Mouse (Mus musculus): Measurements from ENCODE around the gene Nek6. TPM values are rescaled to one million over a fixed set of nuclear protein-coding genes. Genes with fewer than 3 reads are reported as not detected.

Gene Nek6
- total RNA-seq, 2 experiments from 2014 or later, result 40.8 to 42.7 TPM

DNA sequence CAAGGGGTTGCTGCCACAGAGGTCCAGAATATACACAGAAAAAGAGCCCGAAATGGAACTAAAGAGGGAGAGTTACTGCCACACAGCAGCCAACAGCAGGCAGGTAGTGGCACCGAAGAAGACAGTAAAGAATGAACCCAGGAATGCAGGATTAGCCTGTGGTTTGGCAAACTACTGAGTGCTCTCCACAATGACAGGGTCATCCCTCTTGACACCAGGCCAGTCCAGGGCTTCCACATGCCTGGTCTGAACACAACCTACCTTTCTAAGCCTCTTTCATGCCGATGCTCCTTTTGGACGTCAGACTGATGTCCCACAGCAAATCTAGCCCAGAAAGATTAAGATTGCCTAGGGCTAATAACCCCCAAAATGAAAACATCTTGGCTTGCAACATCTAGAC is 117.4 kb downstream of the Nek6 start:
- no peak for DNase-seq

GRCm38 (mm10) chr2:38629451-38629850 is 118.0 kb downstream of the Nek6 start:
- DNase-seq, result no peak

GRCm38 (mm10) chr2:38630574-38630973 is 119.1 kb downstream of the Nek6 start:
- DNase-seq, result no peak

DNA sequence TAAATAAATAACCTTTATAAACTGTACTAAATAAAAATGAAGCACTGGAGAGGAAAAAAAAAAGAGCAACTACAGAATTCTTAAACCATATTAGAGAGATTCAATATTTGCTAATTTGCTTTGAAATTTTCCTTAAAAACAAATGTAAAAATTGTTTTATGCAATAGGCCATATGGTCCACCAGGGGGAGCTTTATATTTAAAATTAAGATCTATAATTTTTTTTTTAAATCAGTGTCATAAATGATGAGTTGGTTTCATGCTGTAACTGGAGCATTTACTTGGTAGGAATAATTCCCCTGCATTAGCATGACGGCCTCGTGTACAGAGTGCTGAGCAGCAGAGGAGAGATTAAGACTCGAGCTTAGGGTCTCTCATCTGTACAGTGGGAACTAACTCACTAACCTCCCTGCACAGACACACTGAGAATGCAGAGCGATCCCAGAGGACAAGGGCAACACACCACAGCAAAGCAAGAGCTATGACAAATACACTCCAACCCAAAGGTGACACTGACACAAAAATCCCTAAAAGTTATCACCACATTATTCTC is 126.3 kb downstream of the Nek6 start:
- DNase-seq, result no peak

- DNase-seq, result no peak
These were observed 130.3 kb downstream of the Nek6 start for GRCm38 (mm10) chr2:38641761-38642160.

DNA sequence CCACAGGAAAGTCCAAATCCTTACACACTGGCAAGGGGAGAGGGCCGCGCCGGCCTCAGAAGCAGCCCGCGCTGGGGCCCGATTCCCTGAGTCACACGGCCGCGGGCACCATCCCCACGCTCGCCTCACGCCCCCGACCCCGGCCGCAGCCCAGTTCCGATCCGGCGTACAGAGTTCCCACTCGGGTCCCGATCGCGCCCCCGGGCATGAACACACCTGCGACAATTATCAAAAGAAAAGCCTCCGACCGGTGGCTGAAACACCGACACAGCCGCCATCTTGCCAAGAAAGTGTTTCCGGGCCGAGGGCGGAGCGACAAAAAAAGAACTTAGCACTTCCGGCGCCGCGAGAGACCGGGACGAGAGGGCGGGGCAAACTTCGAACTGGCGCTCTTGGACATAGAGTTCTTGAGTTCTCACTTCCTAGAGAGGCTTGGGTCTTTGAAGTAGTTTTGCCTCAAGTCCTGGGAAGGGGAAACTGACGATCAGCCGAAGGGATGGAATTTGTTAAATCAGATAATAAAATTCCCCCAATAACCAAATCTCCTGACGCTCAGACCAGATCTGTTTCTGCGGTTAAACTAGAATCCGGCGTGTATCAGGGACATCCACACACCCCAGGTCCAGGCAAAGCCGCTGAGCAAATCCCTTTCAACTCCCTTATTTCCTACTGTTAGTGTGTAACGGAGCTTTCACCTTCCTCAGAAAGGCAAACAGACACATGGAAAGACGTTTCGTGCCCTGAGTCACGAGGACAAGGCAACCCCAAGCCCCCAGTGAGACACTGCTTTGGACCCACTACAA is 132.4 kb downstream of the Nek6 start, which contains the start of gene Psmb7:
Psmb7 (minus strand) TSS at position 463 of the 803 bp plus-strand sequence.
- peak; percentile 80 to 83 for DNase-seq

Small RNAs within 50 kb of the gene (microRNA-seq; reads per million reads assigned to microRNA genes)
- gene Gm27634, result 0 reads per million in 2 experiments

Other genes starting within 250 kb of the Nek6 start
- gene Dennd1a, start 224.3 kb upstream of the Nek6 start, total RNA-seq (2021), result 10 to 100 TPM; 71.8 to 85.8 TPM
- gene Lhx2, start 172.4 kb upstream of the Nek6 start, total RNA-seq (2021), result 100 to 1,000 TPM in 1 of 2 experiments, 10 to 100 TPM in 1; 94.7 to 107 TPM
- 100 to 1,000 TPM; 202 to 214 TPM for gene Psmb7, start 132.4 kb downstream of the Nek6 start, total RNA-seq (2021)
- gene Nr5a1, start 202.9 kb downstream of the Nek6 start, total RNA-seq (2021), result not detected